Mouse (Mus musculus): ENCODE data around the gene Vhl.
A peak's percentile ranks its signal among the peaks of the same experiment; 100 is the strongest.

Vhl gene

DNA sequence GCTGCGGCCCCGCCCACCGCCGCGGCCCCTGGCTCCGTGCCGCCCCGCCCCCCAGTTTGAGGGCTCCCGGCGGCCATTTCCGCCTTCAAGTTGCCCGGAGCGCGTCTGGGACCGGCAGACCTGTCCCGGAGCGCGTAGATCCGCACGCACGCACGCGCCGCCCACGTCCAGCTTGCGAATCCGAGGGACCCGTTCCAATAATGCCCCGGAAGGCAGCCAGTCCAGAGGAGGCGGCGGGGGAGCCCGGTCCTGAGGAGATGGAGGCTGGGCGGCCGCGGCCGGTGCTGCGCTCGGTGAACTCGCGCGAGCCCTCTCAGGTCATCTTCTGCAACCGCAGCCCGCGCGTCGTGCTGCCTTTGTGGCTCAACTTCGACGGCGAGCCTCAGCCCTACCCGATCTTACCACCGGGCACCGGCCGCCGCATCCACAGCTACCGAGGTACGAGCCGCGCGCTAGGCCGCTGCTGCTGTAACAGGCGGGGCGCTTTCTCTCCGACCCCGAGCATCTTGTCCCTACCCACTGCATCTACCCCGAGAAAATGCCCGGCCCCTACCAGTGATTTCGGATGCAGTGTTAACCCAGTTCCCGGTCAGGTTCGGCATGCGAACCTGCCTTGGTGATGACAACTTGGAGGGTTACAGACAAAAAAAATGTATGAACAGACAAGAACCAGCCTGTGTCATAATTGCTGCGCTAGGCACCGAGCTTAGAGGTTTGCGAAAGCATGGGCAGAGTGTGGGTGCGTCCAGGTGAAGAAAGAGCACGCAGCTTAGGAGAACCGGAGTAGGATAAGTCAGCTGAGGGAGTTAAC lies at the start of gene Vhl:
Vhl (plus strand) TSS at position 19 of the 811 bp plus-strand sequence.
- peak; percentile 92 to 97 for DNase-seq (ENCODE audit: inconsistent age in 2 of 2, low spot score in 1 of 2)

GRCm38 (mm10) chr6:113576044-113576443 lies 47.7 kb upstream of the Vhl start:
- no peak for DNase-seq (ENCODE audit: inconsistent age in 2 of 2, low spot score in 1 of 2)

- DNase-seq (ENCODE audit: inconsistent age in 2 of 2, low spot score in 1 of 2): no peak
These were observed 44.5 kb upstream of the Vhl start for GRCm38 (mm10) chr6:113579306-113579705.

DNA sequence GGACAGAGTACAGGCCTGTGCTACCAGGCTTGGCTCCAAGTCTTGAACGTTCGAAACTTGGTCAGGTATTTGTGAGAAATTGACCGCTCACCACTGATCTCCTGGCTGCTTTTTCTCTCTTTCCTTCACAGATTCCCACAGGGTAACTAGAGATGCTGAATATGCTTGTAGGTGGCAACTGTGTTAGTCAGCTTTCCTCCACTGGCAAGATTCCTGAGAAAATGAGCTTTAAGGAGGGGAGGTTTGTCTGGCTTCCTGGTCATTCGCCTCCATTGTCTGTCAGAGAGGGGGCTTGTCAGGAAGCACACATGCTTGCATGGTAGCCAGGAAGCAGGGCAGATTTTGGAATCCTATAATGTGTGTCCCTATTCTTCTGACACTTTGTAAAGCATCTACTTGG lies 40.7 kb upstream of the Vhl start:
- no peak for DNase-seq (ENCODE audit: inconsistent age in 2 of 2, low spot score in 1 of 2)

- no peak for DNase-seq (ENCODE audit: inconsistent age in 2 of 2, low spot score in 1 of 2)
These were observed 38.7 kb upstream of the Vhl start for GRCm38 (mm10) chr6:113585065-113585464.

GRCm38 (mm10) chr6:113586466-113587183 lies 37.1 kb upstream of the Vhl start:
- peak; percentile 68 to 89 for DNase-seq (ENCODE audit: inconsistent age in 2 of 2, low spot score in 1 of 2)

GRCm38 (mm10) chr6:113592637-113593036 lies 31.1 kb upstream of the Vhl start:
- DNase-seq (ENCODE audit: inconsistent age in 2 of 2, low spot score in 1 of 2): no peak

- DNase-seq (ENCODE audit: inconsistent age in 2 of 2, low spot score in 1 of 2): no peak
These were observed 25.8 kb upstream of the Vhl start for GRCm38 (mm10) chr6:113597945-113598344.

GRCm38 (mm10) chr6:113599833-113600232 lies 23.9 kb upstream of the Vhl start:
- DNase-seq (ENCODE audit: inconsistent age in 2 of 2, low spot score in 1 of 2): peak; percentile 89 to 93

DNA sequence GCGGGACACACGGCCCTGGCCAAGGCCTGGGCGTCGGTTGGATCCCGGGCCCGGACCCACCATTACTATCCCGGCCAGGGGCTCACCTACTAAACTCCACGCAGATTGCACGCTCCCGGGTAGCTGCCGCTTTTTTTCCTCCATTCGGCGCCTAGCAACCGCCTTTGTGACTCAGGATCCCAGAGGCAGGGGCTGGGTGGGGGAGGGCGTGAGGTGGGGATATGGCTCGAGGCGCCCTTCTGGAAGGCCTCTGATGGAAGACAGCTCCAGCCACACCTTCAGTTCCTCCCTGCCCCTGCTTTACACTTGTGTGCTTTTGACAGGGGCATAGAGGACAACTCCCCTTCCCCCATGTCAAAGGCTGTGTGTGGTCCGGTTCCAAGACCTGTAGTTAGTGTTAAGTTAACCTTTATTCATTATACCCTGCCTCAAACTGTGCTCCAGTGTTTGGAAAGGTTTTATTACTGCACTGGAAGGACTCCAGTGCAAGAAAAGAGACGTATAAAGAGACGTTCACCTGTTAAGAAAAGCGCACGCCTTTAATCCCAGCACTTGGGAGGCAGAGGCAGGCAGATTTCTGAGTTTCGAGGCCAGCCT lies 23.1 kb upstream of the Vhl start, which contains the start of gene Fancd2os:
Fancd2os (minus strand) TSS at position 173 of the 597 bp plus-strand sequence.
- DNase-seq (ENCODE audit: inconsistent age in 2 of 2, low spot score in 1 of 2): no peak

- no peak for DNase-seq (ENCODE audit: inconsistent age in 2 of 2, low spot score in 1 of 2)
These were observed 20.9 kb upstream of the Vhl start for GRCm38 (mm10) chr6:113602821-113603220.

DNA sequence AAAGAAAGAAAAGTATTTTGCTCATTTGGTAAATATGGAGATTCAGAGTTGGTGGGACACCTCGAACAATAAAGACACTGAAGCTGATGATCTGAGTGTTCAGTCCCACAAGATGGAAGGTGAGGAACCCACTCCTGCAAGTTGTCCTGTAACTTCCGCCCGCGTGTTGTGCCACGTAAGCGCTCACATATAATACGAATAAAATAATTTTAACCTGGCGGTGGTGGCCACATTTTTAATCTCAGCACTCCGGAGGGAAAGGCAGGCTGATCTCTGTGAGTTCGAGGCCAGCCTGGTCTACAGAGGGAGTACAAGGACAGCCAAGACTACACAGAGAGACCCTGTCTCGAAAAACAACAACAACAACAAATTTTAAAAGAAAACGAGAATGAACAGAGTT lies 19.8 kb upstream of the Vhl start:
- DNase-seq (ENCODE audit: inconsistent age in 2 of 2, low spot score in 1 of 2): peak in 1 of 2 experiments; percentile 34

DNA sequence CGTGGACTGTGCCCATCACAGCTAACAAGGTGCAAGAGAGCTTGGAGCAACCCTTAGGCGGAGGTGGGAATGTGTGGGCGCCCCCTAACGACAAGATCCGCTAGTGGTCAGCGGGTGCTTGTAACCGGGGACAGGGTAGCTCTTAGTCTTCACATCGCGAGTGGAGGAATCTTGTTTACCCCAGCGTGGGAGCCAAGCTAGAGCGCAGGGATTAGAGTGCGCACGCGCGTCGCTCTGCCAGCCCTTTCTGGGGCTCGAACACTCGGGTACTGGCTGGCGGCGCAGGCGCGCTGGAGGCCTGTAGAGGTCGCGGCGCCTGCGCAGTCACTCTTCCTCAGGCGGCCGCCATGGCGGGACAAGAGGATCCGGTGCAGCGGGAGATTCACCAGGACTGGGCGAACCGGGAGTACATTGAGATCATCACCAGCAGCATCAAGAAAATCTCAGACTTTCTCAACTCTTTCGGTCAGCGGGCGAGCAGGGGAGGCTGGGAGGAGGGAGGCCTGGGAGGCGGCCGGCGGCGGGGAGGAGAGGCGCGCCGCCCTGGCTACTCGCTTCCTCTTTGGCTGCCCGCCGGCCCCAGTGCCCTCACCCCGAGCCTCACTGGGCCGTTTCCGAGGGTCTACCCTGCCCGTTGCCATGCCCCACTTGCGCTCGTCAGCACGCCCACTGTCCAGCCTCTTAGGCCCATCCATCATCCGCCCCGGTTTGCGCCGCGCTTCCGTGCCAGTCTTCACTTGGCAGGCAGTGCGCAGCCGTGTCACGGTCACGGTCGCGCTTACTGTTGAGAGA lies 19.1 kb upstream of the Vhl start, which contains the start of gene Brk1:
Brk1 (plus strand) TSS at position 341 of the 792 bp plus-strand sequence.
- DNase-seq (ENCODE audit: inconsistent age in 2 of 2, low spot score in 1 of 2): peak; percentile 92 to 97

DNA sequence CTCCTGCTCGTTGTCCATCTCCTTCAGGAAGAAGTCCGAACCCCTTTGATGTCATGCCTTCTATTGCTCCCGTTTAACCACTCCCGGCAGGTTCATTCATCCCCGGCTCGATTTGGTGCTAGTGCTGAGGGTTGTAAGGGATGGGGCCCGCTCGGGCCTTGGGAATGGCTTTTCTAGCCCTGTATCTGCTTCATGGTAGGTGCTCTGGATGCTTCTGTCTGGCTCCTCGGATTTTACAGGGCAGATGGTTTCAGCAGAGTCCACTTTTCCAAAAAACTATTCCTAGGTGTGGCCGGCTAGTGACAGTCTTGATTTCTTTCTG lies 18.6 kb upstream of the Vhl start:
- DNase-seq (ENCODE audit: inconsistent age in 2 of 2, low spot score in 1 of 2): no peak

GRCm38 (mm10) chr6:113608871-113609270 lies 14.9 kb upstream of the Vhl start:
- peak; percentile 36 to 80 for DNase-seq (ENCODE audit: inconsistent age in 2 of 2, low spot score in 1 of 2)

GRCm38 (mm10) chr6:113609293-113609692 lies 14.5 kb upstream of the Vhl start:
- no peak for DNase-seq (ENCODE audit: inconsistent age in 2 of 2, low spot score in 1 of 2)

DNA sequence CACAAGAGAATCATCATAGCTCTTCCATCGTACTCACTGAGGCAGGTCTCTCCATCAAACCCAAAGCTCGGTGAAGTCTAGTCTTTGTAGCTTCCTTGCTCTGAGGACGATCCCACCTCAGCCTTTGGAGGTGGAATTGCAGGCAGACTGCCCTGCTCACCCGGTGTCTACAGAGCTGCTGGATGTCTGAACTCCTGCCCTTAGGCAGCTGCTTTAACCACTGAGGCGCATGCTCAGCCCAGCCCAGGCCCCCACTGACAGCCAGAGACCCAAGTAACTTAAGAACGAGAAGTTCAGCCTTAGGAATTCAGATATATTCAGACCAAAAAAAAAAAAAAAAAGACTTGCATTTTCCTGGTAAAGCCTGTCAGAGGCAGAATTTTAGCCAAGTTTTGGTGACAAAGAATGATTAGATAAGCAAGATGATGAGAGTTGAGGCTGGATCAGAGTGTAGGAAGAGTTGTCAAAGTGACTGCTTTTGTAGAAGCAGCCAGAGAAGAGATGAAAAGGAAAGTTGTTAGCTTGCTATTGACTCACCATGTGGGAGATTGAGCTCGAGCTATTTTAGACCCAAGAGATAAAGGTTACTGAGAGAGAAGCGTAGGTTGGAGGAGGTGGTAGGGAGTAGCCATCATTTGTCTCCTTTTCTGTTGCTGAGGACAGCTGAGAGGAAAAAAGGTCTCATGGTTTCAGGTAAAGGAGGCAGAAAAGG lies 11.3 kb upstream of the Vhl start:
- DNase-seq (ENCODE audit: inconsistent age in 2 of 2, low spot score in 1 of 2): no peak

- DNase-seq (ENCODE audit: inconsistent age in 2 of 2, low spot score in 1 of 2): no peak
These were observed 9.6 kb upstream of the Vhl start for GRCm38 (mm10) chr6:113614152-113614551.

DNA sequence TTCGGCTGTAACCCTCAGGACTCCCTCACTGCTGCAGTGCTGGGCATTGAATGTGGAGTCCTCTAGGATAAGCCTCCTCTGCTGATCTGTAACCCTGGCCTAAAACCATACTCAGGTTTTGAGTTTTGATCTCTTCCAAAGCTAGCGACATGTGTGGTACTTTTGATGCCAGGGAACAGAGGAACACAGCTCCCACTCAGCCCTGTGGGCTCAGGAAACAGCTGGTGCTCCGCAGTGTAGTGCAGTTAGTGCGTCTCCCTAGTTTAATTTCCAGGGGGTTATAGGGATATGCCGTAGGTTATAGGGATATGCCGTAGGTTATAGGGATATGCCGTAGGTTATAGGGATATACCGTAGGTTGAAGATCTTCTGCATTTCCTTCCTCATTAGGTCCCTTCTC lies 8.8 kb upstream of the Vhl start:
- no peak for DNase-seq (ENCODE audit: inconsistent age in 2 of 2, low spot score in 1 of 2)

DNA sequence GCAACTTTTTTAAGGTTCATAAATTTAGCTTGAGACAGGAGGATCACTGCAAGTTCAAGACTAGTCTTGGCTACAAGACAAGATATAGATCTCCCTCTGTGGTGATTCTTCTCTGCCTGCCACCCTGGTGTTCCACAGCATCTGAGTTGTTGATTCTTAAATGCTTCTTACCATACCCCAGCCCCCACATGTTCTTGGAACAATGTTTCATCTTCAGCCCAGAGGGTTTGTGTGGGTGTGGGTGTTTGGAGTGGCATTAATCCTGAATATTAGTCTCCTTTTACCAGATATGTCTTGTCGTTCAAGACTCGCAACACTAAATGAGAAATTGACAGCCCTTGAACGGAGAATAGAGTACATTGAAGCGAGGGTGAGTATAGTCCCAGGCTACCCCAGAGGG lies 8.3 kb upstream of the Vhl start:
- DNase-seq (ENCODE audit: inconsistent age in 2 of 2, low spot score in 1 of 2): no peak
